Mouse (Mus musculus) megakaryocyte, embryonic 14.5 days (primary cell): ENCODE measurements around the gene Pik3r6. TPM values are rescaled to one million over a fixed set of nuclear protein-coding genes. Genes with fewer than 3 reads are reported as not detected.

Experiments used
- H3K27me3 ChIP-seq: replicated peaks from 2 replicates; pipeline ENCODE3; 2012; ENCODE audit warnings: inconsistent platforms
- H3K36me3 ChIP-seq: replicated peaks from 2 replicates; pipeline ENCODE3; 2012; ENCODE audit warnings: low read length, inconsistent platforms, mixed read lengths
- H3K4me1 ChIP-seq: 2 replicates; pipeline ENCODE4 v1.6.1; 2012; ENCODE audit warnings: inconsistent platforms
- H3K4me3 ChIP-seq: replicated peaks from 2 replicates; pipeline ENCODE3; 2012; ENCODE audit warnings: moderate library complexity, mild to moderate bottlenecking, inconsistent platforms
- H3K9me3 ChIP-seq: 2 replicates; pipeline ENCODE4 v1.6.1; 2012; ENCODE audit warnings: inconsistent platforms
- FLI1 ChIP-seq: IDR thresholded peaks from 2 replicates; pipeline ENCODE4 v1.6.1; 2012; ENCODE audit warnings: low read length, inconsistent platforms, mixed read lengths
- GATA1 ChIP-seq: IDR thresholded peaks from 3 replicates; pipeline ENCODE4 v1.6.1; 2012; ENCODE audit warnings: mixed read lengths, low read length, inconsistent platforms, borderline replicate concordance
- polyA plus RNA-seq: library from polyadenylated mRNA; stranded (reverse); fragments of >175 nt; gene quantifications from 2 replicates; pipeline ENCODE4 v1.2.3, GENCODE M21; 2012; ENCODE audit warnings: low replicate concordance; ENCODE audit not compliant: insufficient read depth

Gene Pik3r6
- polyA plus RNA-seq, 1 experiment: 1.7 TPM

GRCm38 (mm10) chr11:68547484-68547883 lies 44.7 kb downstream of the Pik3r6 start:
- H3K36me3 ChIP-seq: no peaks in the 10 kb centered on the region

GRCm38 (mm10) chr11:68549597-68549996 lies 46.8 kb downstream of the Pik3r6 start:
- no peak for TF ChIP-seq GATA1
- TF ChIP-seq FLI1: no peak
- peaks cover 34% of the 10 kb centered on the region for H3K27me3 ChIP-seq
- H3K36me3 ChIP-seq: no peaks in the 10 kb centered on the region
- no peak overlapping the region for H3K4me3 ChIP-seq
- H3K9me3 ChIP-seq: no peaks in the 10 kb centered on the region
- no peaks in the 10 kb centered on the region for H3K4me1 ChIP-seq

More at GRCm38 (mm10) chr11:68547484-68547883, 44.7 kb downstream of the Pik3r6 start:
- Histone ChIP-seq H3K4me1 (no peaks in the 10 kb centered on the region), H3K4me3 (no peak overlapping the region), H3K27me3 (peaks cover 43% of the 10 kb centered on the region), H3K9me3 (no peaks in the 10 kb centered on the region)
- no peak for TF ChIP-seq FLI1
- no peak for TF ChIP-seq GATA1

GRCm38 (mm10) chr11:68550358-68550757 lies 47.5 kb downstream of the Pik3r6 start:
- TF ChIP-seq GATA1 (no peak), FLI1 (no peak)
- Histone ChIP-seq H3K36me3 (no peaks in the 10 kb centered on the region), H3K4me3 (no peak overlapping the region), H3K4me1 (no peaks in the 10 kb centered on the region), H3K9me3 (no peaks in the 10 kb centered on the region), H3K27me3 (peaks cover 31% of the 10 kb centered on the region)

DNA sequence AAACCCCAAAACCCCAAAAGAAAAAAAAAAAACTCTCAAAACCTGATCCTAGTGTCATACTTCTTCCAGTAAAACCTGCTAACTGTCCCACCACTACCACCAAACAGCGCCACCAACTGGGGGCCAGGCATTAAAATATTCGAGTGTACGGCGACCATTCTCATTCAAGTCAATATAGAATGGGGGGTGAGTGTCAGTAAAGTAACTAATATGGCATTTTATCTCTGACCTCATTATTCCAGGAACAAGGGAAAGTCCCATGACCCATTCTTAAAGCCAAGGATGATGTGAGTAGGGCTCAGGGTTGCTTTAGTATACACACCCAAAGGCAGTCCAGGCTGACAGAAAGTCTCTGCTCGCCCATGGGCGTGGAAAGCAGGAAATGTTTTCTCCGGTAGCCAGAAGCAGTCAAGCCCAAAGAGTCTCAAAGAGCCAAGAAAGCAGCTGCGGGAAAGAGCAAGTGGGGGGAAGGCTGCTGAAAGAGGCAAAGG lies 51.2 kb downstream of the Pik3r6 start:
- TF ChIP-seq FLI1 (no peak), GATA1 (no peak)
- Histone ChIP-seq H3K36me3 (no peaks in the 10 kb centered on the region), H3K4me3 (no peak overlapping the region), H3K9me3 (no peaks in the 10 kb centered on the region), H3K4me1 (no peaks in the 10 kb centered on the region), H3K27me3 (peaks cover 34% of the 10 kb centered on the region)

- TF ChIP-seq GATA1 (no peak), FLI1 (no peak)
- Histone ChIP-seq H3K36me3 (no peaks in the 10 kb centered on the region), H3K27me3 (peaks cover 32% of the 10 kb centered on the region), H3K9me3 (no peaks in the 10 kb centered on the region), H3K4me3 (no peak within 1 kb of the TSS), H3K4me1 (no peaks in the 10 kb centered on the region)
Observed at GRCm38 (mm10) chr11:68555918-68556584, 53.2 kb downstream of the Pik3r6 start, which contains the start of gene Mfsd6l. Gene Mfsd6l, plus strand, starts transcription at chr11:68556186.

- H3K27me3 ChIP-seq: peaks cover 45% of the 10 kb centered on the region
- TF ChIP-seq GATA1 (no peak), FLI1 (no peak)
- no peaks in the 10 kb centered on the region for H3K4me1 ChIP-seq
- no peaks in the 10 kb centered on the region for H3K9me3 ChIP-seq
- H3K36me3 ChIP-seq: no peaks in the 10 kb centered on the region
- no peak overlapping the region for H3K4me3 ChIP-seq
Observed at GRCm38 (mm10) chr11:68559546-68559945, 56.7 kb downstream of the Pik3r6 start.

GRCm38 (mm10) chr11:68561957-68562950 lies 59.4 kb downstream of the Pik3r6 start:
- Histone ChIP-seq H3K4me3 (no peak overlapping the region), H3K4me1 (peaks cover 5% of the 10 kb centered on the region; the same call in 1 of the 2 replicates), H3K27me3 (peaks cover 52% of the 10 kb centered on the region), H3K36me3 (no peaks in the 10 kb centered on the region), H3K9me3 (no peaks in the 10 kb centered on the region)
- no peak for TF ChIP-seq FLI1
- no peak for TF ChIP-seq GATA1

DNA sequence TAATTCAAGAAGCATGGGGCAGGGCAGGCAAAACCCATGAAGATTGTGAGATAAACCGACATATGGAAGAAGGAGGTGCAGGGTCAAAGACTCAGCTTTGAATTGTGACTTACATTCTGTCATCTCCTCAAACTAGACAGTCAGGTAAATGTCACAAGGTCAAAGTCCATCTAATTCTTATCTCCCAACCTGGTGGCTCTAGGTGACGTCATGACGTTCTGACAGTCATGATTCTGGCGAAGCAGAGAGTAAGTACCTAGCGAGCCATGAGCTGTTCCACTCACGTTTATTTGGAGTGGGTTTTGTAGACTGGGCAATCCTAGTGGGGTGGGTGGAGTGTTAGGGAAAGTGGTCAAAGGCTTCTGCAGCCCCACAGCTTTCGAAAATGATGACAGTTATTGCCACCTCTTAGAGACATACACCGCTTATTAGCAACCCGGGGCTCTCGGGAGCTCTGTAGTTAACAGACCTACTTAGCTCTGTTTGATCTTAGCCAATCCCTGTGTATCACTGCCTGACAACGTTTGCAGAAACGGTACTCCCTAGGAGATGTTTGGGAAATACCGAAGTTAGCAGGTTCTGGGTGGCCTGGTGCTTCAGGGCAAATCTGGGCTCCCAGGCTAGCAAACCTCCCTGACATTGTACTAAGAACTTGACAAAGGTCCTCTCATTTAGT lies 61.7 kb downstream of the Pik3r6 start:
- Histone ChIP-seq H3K27me3 (peaks cover 52% of the 10 kb centered on the region), H3K36me3 (no peaks in the 10 kb centered on the region), H3K4me1 (peaks cover 5% of the 10 kb centered on the region; the same call in 1 of the 2 replicates), H3K9me3 (no peaks in the 10 kb centered on the region), H3K4me3 (no peak overlapping the region)
- TF ChIP-seq FLI1 (no peak), GATA1 (no peak)

- Histone ChIP-seq H3K4me3 (no peak overlapping the region), H3K27me3 (peaks cover 54% of the 10 kb centered on the region), H3K36me3 (no peaks in the 10 kb centered on the region), H3K9me3 (no peaks in the 10 kb centered on the region), H3K4me1 (peaks cover 5% of the 10 kb centered on the region; the same call in 1 of the 2 replicates)
- TF ChIP-seq FLI1 (no peak), GATA1 (no peak)
Observed at GRCm38 (mm10) chr11:68565032-68565429, 62.2 kb downstream of the Pik3r6 start.
